Mouse (Mus musculus): ENCODE measurements at regions not wholly inside any gene's neighbourhood (a gene's known extent, or its start where the extent isn't known, plus 50 kb on each side); places are given as distances from the start of the nearest gene placed in this dataset.

GRCm38 (mm10) chr2:81848836-81849410 is 204.1 kb upstream of the Zfp804a start:
- DNase-seq (ENCODE audit: low spot score in 2 of 2): no peak

GRCm38 (mm10) chr2:81849927-81850326 is 203.1 kb upstream of the Zfp804a start:
- no peak for DNase-seq (ENCODE audit: low spot score in 2 of 2)

GRCm38 (mm10) chr2:81885438-81885837 is 167.6 kb upstream of the Zfp804a start:
- no peak for DNase-seq (ENCODE audit: low spot score in 2 of 2)

- DNase-seq (ENCODE audit: low spot score in 2 of 2): peak in 1 of 2 experiments; percentile 10
Observed at GRCm38 (mm10) chr2:81892570-81892969, 160.5 kb upstream of the Zfp804a start.

- DNase-seq (ENCODE audit: low spot score in 2 of 2): no peak
Observed at GRCm38 (mm10) chr2:81939360-81939759, 113.7 kb upstream of the Zfp804a start.
